Mouse (Mus musculus): ENCODE results near the gene Rpl6. TPM values are rescaled to one million over a fixed set of nuclear protein-coding genes. Genes with fewer than 3 reads are reported as not detected.

The Rpl6 gene
- 498 and 520 TPM in 2 replicates for total RNA-seq (2023)

GRCm38 (mm10) chr5:121204132-121205089, at the start of gene Rpl6:
TSS of gene Rpl6 (plus strand) at chr5:121204481.

GRCm38 (mm10) chr5:121190836-121191583, 13.3 kb upstream of the Rpl6 start, which contains the start of gene Ptpn11:
TSS of gene Ptpn11 (minus strand) at chr5:121191397.

GRCm38 (mm10) chr5:121219980-121220731, 15.9 kb downstream of the Rpl6 start, which contains the start of gene Hectd4:
TSS of gene Hectd4 (plus strand) at chr5:121220219.

Other genes starting within 250 kb of the Rpl6 start
- gene Rph3a, start 194.4 kb upstream of the Rpl6 start, total RNA-seq (2023), result 0.35 and 0.41 TPM in 2 replicates
- 29.8 and 35.2 TPM in 2 replicates for gene Ptpn11, start 13.1 kb upstream of the Rpl6 start, total RNA-seq (2023)
- 29.5 and 33.1 TPM in 2 replicates for gene Hectd4, start 15.7 kb downstream of the Rpl6 start, total RNA-seq (2023)
- 130 and 180 TPM in 2 replicates for gene Trafd1, start 181.2 kb downstream of the Rpl6 start, total RNA-seq (2023)
- 7.6 and 11.6 TPM in 2 replicates for gene Naa25, start 193.5 kb downstream of the Rpl6 start, total RNA-seq (2023)
- 0.29 and 0.47 TPM in 2 replicates for gene Tmem116, start 247.4 kb downstream of the Rpl6 start, total RNA-seq (2023)
- 126 and 151 TPM in 2 replicates for gene Erp29, start 248.0 kb downstream of the Rpl6 start, total RNA-seq (2023)

All from neutrophil, adult 65 days (primary cell).